13 mouse cellular contexts compared by ENCODE assay signal in the genomic region with DNA sequence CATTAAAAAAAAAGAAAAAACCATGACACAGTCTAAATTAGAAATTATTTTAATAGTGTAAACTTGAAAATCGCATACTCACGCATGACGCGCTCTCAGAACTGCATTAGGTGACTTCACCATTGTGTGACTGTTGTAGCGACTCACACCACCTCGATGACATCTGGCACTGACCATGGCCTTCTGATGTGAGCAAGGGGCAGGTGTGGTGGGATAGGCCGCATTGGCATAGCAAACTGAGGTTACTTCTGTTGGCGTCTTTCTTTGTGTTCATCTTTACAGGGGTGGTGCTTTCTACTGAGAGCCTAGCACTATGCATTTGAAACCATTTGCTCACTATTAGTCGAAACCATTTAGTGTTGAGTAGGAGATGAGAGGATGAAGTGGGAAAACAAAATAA. TPM values are rescaled to one million over a fixed set of nuclear protein-coding genes. Genes with fewer than 3 reads are reported as not detected.
"Had no signal": no experiment of that assay in that cellular context is flagged by ENCODE, and none has a peak within 500 bp of the region (broad histone marks: within the 10 kb centered on the region; RNA-seq: fewer than 3 reads in every experiment).

No protein-coding gene starts in this region.

RNA-seq across cellular contexts. Expression of gene Tcp10c, which starts 12.8 kb away (rescaled TPM):
- polyA plus RNA-seq: liver, embryonic 16.5 days; lung, embryonic 14.5 days; lung, embryonic 16.5 days; midbrain, embryonic 10.5 days; midbrain, embryonic 13.5 days; midbrain, embryonic 15.5 days; midbrain, postnatal 0 days; neural tube, embryonic 11.5 days; neural tube, embryonic 15.5 days; small intestine, adult 2 months; stomach, embryonic 14.5 days; stomach, embryonic 16.5 days; urinary bladder, adult 2 months had no signal
